Mouse (Mus musculus) right cerebral cortex, postnatal 36 days (tissue): ENCODE measurements around the gene Pgd.

Source experiments
- DNase-seq, 2 experiments: peaks; one replicate each; pipeline ENCODE4 v3.0.0; 2022; ENCODE audit warnings: low spot score in 2 of 2, mixed read lengths in 1 of 2

Gene Pgd

DNA sequence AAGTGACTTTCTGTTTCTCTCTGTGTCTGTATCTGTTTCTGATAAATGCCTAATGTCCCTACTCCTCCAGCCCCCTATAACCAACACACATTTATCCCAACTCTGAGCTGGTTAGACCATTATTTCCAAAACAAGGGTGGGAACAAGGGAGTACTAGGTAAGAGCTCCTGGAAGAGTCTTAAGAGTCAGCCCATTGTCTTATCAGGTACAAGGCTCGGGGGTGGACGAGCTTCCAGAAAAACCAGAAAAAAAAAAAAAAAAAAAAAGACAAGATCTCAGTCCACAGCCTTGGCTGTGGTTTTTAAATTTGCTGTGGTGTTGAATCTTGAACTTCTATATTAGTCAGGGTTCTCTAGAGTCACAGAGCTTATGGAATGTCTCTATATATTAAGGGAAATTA lies 1.4 kb upstream of the Pgd start:
- no peak for DNase-seq

GRCm38 (mm10) chr4:149166957-149167611 lies 513 bp upstream of the Pgd start:
- DNase-seq = no peak

DNA sequence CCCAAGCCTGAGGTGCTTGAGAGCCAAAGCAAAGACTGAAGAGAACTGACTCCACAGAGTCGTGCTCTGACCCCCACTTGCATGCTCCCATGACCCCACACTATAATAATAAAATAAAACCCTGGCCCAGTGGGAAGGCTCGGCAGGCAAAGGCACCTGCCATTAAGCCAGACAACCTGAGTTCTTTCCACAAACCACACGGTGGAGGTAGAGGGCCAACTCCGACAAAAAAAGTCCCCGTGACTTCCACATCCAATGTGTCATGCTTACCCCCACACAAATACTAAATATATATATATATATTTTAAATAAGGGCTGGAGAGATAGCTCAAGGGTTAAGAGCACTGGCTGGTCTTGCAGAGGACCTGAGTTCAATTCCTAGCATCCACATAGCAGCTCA lies 2.4 kb downstream of the Pgd start:
- no peak for DNase-seq

- no peak for DNase-seq
These were observed 3.4 kb downstream of the Pgd start for GRCm38 (mm10) chr4:149163196-149163595.

DNA sequence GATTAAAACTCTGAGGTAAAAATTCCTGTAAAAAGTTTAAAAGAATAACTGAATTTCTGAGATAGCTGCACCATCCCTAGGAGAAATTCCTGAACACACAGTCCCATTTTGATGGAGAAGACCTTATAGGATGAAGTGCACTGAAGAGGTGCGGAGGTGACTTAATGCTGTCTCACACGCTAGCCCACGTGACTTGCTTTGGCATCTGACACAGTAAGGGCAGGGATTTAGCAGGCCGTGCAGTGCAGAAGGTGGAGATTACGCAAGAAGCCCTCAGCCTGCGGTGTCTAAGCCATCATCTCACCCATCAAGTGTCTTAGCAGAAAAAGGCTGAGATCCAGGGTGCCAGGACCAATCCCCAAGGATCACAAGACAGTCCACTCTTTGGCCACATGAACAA lies 5.4 kb downstream of the Pgd start:
- DNase-seq = no peak

- DNase-seq = no peak
These were observed 6.7 kb downstream of the Pgd start for GRCm38 (mm10) chr4:149159891-149160290.

DNA sequence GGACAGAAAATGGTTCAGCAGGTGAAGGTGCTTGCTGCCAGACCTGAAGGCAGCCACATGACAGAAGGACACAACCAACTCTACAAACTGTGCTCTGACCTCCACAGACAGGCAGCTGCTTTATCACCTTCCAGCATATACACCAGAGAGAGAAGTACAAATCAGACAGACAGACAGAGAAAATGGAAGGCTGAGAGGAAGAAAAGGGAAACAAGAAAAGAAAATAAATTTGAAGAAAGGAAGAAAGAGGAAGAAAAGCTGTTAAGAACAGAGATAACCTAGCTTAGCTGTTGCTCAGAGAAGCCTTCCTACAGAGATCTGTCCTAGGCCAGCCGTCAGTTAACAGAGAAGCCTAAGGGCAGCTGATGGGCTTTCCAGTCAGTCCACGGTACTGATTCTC lies 7.4 kb downstream of the Pgd start:
- no peak for DNase-seq

DNA sequence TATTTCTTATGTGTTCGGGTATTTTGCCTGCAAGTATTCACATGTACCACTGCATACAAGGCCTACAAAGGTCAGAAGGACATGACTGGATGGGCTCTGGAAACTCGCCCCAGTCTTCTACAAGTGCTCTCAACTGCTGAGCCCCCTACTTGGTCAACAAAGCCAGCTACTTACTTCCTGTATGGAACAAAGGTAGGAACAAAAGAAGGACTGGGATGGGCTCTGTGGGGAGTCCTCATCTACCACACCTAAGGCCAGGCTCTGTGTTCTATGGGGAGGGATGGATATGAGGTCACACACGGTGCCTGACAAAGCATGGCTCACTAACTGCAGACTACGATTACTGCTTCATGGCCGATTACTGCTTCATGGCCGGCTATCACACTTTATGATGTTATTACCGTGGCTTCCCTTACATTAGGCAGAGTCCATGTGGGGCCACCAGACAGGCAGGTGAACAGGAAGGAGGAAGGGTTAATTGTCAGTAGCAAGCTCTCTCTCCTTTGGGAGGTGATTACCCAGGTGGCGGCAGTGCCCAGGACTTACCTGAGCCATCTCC lies 9.1 kb downstream of the Pgd start:
- no peak for DNase-seq

- no peak for DNase-seq
These were observed 10.9 kb downstream of the Pgd start for GRCm38 (mm10) chr4:149155711-149156110.

DNA sequence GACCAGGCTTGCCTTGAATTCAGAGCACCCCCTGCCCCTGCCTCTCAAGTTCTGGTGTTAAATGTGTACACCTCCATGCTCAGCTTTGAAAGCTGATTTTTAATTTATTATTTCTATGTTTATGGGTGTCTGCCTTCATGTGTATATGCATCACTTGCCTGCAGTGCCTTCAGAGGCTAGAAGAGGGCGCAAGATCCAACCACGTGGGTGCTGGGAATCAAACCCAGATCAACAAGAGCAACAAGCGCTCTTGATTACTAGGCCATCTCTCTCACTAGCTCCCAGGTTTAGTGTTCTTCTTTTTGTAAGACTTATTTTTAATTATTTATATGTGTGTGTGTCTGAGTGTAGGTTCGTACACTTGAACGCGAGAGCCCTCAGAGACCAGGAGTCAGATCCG lies 11.7 kb downstream of the Pgd start:
- no peak for DNase-seq

DNA sequence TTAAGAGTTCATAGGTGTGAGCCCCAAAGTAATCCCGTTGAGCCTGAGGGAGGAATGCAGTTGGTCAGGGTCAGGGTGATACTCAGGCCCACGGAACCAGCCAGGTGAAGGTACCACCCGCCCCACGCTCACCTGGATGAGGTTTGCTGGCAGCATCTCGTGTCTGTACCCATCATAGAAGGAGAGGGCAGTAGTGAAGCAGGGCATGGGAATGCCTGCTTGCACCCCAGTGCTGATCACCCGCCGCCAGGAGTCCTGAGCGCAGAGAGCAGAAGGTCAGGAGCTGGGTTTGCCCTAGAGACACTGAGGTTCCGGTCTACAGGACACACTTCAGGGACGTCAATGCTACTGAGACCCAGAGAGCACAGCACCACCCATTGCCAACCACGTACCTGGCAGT lies 15.8 kb downstream of the Pgd start:
- DNase-seq = no peak

DNA sequence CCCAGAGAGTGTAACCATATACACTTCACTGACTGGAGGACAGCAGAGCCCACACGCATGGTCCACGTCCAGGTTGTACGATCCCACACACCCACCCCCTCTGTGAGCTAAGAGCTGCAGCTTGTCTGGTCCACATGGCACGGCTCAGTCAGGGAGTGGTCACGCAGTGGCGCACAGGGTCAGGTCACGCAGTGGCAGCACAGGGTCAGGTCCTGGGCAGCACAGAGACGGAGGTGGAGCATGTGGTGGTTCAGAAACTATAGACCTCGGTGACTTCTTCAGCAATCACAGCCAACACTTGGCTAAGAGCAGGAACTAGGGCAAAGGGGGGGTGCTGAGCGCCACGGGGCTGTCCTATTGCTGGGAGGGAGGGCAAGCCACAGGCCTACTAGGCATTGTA lies 16.3 kb downstream of the Pgd start:
- DNase-seq = no peak

DNA sequence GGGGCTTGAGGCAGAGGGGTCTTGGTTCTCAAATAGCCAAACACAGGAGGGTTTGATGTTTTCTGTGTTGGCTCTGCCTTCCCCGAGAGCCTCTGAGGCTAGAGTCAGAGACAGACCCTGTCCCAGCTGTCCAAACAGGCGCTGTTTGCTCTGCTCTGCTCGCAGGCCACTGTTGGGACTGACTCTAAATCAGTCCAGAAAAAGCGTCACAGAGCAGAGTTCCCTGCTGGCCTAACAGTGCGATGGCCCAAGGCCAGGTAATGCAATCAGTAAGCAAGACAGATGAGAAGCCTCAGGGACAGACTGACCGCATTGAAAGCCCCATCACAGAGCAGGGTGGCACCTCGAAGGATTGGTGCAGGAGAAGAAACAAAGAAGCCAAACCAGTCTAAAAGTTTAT lies 17.0 kb downstream of the Pgd start:
- DNase-seq = no peak

DNA sequence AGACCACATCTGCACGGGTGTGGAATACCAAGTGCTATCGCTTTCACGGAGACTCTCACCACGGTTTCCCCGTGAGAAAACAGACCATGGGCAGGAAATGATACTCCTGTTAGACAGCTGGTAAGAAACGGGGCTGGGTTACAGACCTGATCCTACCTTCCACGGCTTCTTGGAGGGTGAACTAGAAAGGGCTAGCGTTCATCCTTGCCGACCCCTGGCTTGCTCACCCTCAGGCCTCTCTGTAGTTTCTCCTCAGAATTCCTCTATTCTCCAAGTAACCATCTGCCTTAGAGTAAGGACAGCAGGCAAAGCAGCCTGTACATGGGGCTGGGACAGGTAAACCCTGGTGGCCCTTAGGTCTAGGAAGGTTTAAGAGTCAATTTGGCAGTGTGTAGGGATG lies 17.4 kb downstream of the Pgd start:
- DNase-seq = no peak

DNA sequence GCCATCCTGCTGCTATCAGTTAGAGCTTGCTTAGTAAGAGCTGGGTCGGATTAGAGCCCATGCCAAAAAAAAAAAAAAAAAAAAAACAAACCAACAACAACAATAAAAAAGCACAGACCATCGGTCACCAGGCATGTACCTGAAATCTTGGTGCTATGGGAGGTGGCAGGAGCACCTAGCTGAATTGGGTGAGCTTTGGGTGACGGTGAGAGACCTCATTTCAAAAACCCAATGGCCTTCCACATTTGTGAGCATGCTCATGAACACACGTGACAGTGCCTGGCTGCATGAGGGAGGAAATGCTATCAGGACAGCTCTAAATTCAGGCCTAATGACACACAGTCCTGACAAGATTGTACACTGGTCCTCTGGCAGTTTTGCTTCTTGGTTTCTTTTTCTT lies 18.5 kb downstream of the Pgd start:
- no peak for DNase-seq

GRCm38 (mm10) chr4:149147528-149147927 lies 19.0 kb downstream of the Pgd start:
- DNase-seq = no peak

DNA sequence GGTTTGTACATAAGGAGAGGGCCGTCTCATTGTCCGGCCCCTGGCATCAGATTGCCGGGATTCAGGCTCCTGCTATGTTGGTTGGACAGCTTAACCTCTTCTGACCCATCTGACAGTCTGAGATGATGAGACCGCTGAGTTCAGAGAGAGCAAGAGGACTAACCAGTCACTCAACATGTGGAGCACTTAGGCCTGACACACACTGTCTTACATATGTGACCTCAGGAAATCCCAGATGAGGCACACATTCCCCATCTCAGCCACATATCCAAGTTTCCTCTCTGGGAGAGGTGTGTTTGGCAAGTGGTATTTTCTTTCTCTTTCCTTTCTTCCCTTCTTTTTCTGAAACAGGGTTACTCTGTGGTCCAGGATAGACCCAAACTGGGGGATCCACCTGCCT lies 21.4 kb downstream of the Pgd start:
- no peak for DNase-seq

- peak; percentile 53 to 66 for DNase-seq
These were observed 22.1 kb downstream of the Pgd start for GRCm38 (mm10) chr4:149144459-149144858.

DNA sequence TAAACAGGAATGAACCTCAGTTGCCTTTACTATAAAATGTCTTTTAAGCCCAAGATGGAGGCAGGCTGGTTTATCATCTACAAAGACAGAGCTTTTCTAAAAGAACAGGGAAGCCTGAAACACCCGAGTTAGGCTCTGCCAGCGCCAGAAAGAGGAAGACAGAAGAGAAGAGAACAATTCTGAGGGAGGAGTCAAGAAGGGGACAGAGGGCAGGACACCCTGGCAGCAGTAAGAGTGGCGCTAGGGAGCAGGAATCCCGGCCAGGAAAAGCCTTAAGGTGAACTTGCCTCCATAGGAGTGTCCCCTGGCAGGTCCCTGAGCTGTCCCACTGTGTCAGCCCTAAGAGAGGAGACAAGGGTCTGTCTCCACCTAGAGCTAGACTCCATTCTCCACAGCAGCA lies 23.0 kb downstream of the Pgd start:
- DNase-seq = no peak

DNA sequence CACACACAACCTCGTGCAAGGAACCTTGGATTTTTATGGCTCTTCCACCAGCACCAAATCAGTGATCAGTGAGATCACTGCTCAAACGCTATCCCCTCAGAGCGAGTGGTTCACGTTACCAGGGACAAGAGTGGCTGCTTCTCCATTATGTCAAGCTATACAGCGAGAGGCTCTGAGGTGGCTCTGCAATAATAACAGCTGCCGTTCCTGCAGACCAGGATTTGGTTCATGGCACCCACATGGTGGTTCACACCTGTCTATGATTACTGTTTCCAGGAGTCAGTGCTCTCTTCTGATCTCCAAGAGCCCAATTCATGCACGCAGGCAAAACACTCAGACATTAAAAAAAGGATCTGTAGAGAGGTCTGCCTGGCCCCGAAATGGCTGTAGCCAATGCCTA lies 28.1 kb downstream of the Pgd start:
- no peak for DNase-seq

DNA sequence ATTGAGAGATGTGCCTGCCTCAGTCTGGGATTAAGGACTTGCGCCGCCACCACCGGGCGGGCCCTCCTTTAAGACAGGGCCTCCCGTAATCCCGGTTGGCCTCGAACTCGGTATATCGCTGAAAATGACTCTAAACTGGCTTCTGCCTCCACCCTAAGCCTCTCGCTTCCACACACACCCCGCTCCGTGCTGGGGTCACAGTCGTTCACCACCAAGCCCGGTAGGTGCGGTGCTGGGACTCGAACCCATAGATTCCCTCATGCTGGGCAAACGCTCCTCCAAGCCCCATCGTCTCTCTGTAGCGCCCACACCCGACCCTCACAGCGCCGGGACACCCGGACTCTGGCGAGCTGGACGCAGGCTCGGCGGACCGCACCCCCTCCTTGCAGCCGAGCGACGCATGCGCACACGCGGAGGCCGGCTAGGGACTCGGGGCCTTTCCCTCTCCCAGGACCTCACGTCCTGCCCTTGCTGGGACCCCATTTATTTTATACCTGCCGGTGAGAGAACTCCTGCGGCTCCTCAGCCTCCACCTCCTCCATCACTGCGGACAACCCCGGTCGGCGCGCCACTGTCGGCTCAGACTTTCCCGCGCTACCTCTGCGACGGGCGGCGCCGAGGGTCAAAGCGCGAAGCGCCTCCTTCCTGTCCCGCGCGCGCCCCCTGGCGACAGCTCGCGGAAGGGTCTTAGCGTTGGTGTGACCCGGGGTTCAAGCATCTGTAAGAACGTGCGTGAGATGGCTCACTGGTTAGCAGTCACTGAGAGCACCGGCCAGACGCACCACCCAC lies 29.4 kb downstream of the Pgd start, which contains the start of gene Cenps:
TSS of gene Cenps (minus strand) at position 648 of the 789 bp plus-strand sequence.
- DNase-seq = peak; percentile 80 to 82

GRCm38 (mm10) chr4:149136116-149136850 lies 30.3 kb downstream of the Pgd start:
- DNase-seq = no peak
